Mouse (Mus musculus) adipocyte (in vitro differentiated cells): ENCODE results near the gene Gm45902.
A peak's percentile ranks its signal among the peaks of the same experiment; 100 is the strongest.

Experiments used
- DNase-seq: peaks from one replicate; pipeline ENCODE4 v3.0.0-alpha.2; 2016; ENCODE audit warnings: low spot score

Gene Gm45902

DNA sequence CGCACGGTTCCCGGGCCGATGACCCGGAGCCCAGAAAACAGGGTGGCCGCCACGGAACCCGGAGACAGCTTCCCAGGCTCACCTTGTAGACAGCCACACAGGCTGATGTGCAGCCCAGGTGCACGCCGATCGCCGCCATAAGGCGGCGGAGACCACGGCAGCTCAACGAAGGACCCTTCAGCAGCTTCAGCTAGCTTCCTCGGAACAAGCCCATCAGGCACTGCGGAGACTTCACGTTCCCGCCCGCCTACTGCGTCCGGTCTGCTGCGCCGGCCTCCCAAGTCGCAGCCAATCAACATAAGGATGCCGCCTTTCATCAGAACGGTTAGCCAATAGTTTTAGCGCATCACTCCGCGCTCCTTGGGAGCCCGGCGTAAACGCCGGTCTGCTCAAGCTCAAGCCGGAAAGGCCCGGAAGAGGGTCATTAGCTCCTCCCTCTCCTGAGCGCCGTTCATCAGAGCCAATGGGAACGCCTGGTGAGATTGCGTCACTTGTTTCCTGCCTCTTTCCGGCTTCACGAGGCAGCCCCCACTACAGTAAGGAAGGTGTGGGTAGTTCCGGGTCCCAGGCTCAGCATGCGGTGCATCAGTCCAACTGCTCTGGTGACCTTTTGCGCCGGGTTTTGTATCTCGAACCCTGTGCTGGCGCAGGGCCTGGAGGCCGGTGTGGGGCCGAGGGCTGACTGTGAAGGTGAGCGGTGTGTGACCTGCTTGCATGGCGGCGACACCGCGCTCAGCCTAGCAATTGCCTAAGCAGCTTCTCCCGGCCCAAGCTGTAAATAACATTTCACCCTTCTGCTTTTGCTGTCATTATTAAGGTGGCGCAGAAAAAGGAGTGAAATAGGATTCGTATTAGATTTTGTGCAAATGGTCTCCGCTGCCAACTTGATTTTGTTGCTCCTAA lies at the start of gene Gm45902, which contains the start of the genes Hspa14 and Cdnf:
Gm45902 (minus strand) TSS at position 239 of the 903 bp plus-strand sequence.
Hspa14 (minus strand) TSS at position 263 of the 903 bp plus-strand sequence.
Cdnf (plus strand) TSS at position 479 of the 903 bp plus-strand sequence.
- peak; percentile 98 for DNase-seq

DNA sequence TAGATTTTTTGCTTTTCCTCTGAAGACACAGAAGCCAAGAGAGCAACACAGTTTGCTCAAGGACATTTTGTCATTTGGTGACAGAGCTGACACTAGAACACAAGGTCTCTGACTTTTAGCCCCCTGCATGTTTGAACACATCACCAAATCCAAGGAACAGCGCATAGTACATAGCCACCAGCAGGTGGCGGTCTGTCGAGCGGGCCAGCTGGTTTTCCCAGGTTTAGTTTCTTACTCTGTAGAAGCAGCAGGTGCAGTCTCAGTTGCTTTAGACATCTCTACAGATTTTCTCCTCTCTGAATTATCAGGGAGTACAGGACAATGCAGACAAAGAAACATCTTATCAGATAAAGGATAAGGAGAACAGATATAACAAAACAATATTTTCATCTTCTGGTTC lies 34.0 kb upstream of the Gm45902 start:
- DNase-seq: peak; percentile 62

DNA sequence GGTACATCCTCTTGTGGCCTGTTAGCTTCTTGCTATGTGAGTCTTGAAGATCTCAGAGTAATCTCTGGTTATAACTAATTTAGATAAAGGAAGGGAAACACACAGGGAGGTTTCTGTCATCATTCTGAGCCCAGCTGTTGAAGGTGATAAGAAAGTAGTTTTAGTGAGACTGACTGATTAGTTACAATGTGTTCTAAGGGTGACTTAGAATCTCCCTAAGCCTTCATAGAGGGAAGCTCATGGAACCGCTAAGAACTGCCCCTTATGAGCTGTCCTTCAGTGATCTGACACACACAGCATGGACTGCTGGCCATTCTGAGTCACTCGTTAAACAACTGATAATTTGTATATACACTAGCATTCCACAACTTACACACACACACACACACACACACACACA lies 33.5 kb upstream of the Gm45902 start:
- no peak for DNase-seq

DNA sequence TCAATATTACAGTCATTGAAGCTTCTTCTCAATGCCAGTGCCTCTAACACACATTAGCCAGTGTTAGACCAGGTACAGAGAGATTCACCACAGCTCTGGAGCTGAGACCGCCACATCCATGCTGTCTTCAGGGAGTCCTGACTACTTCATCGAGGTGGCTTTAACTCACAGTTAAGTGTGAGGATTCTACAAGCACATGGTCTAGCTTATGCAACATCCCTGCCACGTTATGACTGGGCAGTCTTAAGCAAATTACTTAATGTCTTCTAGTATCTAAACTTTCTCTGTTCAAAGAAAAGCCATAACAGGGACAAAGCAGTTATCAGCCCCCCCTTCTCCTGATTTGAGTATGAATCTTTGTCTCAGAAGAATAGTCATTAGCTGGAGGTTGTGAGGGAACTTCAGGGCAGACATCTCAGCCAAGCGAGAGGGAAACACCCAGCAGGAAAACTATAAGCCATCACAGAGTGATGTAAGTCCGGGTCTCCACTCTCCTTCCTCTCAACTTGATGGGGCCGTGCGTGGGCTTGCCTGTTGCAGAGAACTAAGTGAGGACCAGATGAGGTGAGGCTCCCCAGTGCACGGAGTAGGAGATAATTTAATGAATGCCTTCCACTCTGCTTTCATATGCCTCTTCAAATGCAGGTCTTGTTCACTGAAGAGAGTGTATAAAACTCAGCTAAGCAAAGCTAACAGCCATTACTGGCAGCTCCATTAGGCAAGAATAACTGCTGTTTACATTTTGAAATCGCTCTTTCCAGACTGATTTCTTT lies 28.9 kb upstream of the Gm45902 start:
- DNase-seq: no peak

DNA sequence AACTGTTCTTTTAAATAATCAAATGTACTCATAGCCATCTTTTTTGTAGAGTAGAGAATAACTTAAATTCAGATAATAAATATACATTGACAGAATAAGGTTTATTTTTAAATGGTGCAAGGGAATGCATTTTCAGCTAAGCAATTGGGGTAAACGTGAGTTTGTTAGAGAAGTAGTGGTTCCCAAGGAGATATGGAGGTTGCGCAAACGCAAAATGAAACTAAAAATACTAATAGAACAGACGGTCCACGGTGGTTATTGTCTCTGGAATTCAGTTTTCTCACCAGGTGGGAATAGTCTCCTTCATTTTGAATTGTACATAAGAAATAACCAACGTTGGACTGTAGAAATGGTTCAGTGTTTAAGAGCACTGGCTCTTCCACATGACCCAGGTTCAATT lies 13.7 kb upstream of the Gm45902 start:
- DNase-seq: no peak

DNA sequence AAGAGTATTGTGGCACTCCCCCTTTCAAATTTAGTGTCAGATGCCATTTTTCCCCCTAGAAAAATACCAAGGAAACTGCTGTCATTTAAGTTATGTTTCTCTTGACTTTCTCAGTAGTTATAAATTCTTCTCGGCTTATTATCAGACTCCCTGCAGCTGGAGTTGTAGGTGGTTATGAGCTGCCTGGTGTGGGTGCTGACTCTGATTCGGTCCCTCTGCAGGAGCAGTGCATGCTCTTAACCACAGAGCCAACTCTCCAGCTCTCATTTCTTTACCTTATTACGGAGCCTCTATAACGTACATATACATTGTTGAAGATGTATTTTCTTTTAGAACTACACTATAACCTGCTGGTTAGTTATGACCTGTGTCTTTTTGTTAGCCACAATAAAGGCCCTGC lies 10.0 kb upstream of the Gm45902 start:
- no peak for DNase-seq

DNA sequence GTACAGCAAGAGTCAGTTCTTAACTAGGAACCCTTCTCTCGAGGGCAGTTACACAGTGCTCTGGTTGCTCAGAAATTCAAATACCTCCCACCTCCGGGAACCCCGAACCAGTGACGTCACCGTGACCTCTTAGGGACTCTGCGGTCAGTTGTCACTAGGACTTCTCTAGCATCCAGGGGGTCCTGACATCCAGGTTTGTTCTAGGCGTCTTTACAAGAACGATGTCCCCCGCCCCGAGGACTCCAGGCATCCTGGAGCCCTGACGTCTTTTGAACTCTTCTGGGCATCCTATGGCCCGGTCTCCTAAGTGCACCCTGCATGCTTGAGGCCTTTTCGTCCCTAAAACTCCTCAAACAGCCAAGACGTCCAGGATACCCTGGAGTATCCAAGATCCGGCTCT lies 514 bp downstream of the Gm45902 start:
- peak; percentile 38 for DNase-seq

DNA sequence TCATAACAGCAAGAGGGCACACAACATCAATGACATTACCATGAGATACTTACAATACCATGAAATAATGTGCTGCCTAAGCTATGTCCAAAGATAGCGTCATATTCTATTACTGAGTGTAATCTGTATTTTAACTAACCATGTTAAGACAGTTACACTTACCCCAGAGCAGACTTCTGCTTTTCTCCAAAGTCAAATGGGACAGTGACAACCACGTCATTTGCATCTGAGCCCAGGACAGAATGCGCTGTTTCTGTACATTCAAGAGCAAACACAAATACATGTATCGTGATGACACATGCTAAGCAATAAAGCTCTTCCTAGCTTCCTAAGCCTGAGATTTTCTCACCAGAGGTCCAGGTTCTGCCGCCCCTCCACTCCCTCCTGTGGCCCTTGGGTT lies 11.7 kb downstream of the Gm45902 start:
- no peak for DNase-seq

DNA sequence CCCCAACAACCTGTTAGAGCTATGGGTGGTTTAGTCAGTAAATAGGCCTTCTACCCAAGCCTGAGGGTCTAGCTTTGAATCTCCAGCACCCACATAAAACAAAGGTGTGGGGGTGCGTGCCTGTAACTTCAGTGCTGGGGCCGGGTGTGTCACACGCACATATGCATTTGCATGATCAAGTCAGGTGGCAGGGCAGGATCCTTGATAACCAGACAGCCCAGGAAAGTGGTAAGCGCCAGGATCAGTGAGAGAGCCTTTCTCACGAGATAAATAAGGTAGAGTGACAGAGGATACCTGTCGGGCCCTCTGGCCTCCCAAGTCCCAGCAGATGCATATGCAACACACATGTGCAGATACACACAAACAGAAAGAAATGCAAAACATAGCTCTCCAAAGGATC lies 13.0 kb downstream of the Gm45902 start:
- no peak for DNase-seq

DNA sequence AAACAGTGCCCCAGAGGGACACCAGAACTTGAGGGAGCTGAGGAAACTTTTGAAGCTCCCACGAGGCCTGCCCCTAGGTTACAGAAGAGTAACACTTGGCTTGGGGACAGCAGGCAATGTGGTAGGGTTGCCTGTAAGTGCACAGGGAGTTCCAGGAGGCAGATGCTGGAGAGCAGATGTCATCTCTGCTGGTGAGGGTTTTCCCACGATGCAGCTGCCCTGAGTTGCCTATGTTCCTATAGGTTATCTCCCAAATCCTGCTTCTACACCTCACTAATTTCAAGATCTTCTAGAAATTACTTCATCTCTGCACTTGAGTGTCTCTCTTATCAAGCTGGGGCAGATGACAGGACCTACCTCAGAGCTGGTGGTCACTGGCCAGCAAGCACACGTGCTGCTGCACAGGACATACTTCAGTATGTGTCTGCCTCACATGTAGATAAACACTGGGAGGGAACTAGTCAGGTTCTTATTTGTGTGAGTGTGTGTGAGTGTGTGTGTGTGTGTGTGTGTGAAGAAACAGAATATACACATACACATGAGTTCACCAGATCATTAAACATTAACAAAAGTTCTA lies 18.7 kb downstream of the Gm45902 start:
- DNase-seq: no peak

DNA sequence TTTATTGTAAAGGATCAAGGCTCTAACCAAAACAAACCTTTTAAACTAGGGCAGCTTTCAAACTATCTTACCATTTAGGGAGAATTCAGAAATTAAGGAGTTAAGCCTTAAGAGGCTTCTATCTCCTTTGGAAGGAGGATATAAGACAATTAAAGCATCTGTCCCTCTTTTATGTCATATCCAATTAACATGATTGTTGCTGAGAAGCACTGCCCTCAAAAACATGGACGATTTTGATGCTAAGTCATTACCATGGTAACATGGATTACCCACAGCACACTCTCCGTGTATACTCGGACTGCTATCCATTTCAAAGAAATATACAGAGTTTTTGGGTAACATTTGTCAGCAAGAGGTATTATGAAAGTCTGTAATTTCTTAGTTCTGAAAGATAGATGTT lies 22.8 kb downstream of the Gm45902 start:
- DNase-seq: no peak

DNA sequence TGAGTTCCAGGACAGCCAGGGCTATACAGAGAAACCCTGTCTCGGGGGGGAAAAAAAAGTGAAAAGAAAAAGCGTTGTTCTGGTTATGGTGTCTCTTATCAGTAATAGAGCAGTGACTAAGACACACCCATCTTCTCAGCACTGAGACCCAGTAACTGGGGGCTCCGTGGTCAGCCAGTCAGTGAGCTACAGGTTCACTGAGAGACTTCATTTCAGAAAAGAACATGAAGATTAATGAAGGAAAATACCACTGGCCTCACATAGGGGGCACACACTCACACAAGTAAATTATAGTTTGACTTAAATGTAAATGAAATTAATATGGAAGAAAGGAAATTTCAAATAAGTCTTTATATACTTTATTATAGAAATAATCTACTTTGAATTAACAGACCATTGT lies 32.4 kb downstream of the Gm45902 start:
- no peak for DNase-seq

DNA sequence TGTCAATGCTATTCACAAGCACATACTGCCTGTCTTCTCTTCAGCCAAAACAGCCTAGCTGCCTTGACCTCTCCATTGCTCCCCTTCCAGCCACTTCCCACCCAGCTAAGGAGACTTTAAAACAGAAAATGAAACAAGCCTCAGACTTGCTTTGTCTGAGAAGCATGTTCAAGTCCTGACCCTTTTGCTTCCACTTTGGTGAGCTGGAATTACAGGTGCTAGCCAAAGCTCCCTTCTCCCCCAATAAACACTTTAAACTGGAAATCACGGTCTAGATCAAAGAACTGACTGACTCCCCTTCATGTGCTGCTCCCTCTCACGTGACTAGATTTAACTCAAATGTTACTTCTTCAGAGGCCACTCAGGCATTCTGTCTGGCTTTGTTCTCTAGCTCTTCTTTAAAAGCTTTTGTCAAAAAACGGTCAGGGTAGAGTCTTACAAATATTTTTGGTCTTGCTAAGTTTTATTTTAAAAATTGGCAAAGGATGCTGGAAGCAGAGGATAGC lies 36.8 kb downstream of the Gm45902 start:
- peak; percentile 7 for DNase-seq

DNA sequence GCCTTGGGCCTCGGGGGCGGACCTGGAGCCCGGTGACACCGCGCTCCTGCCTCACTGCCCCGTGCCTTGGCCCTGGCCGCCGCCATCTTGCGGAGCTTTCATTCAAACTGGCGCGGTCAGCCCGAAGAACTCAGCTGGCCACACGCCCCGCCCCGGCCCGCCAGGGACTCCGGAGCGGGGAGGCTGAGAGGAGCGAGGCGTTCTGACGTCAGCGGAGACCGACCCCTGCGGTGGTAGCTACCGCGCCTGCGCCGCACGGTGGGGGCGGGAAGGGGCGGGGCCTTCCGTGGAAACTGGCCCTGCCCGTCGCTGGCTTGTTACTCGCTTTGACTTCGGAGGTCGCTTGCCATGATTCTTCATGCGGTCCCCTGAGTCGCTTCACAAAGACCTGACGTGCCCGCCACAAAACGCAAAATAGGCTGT lies 37.7 kb downstream of the Gm45902 start, which contains the start of gene Suv39h2:
Suv39h2 (minus strand) TSS at position 171 of the 423 bp plus-strand sequence.
- DNase-seq: peak; percentile 94

DNA sequence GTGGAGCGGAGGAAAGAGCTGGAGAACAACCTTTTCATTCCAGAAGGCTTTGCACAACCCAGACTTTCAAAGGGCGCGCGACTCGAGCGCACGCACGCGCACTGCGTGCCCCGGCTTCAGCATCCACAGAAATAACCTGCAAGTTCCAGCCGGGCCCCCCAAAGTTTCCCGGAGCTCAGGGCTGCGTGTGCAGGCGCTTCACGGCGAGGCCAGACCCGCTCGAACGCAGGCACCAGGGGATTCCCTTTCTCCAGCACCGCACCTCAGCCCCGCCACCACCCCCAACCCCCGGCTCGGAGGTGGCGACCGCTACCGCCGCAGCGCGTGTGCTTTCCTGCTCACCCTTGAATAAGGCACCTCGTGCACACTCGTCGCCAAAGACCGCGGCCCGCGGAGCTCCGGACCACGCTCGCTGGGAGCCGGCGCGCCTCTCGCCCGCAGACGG lies 38.2 kb downstream of the Gm45902 start:
- peak; percentile 45 for DNase-seq

DNA sequence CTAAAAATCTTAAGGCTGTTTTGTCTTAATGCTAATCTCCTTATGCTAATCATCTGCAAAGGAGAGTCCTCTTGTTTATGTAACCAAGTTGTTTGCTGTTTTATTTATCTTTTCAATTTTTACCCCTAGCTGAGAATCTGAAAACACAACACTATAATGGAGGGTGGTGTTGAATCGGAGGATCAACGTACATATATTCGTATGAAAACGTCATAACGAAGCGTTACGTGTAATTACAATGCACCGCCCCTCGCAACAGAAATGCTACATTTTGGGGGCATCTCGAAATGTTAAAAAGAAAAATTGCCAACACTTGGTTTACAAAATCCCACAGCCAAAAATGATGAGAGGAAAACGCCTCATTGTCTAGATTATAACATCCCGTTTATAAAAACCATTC lies 38.7 kb downstream of the Gm45902 start:
- no peak for DNase-seq

DNA sequence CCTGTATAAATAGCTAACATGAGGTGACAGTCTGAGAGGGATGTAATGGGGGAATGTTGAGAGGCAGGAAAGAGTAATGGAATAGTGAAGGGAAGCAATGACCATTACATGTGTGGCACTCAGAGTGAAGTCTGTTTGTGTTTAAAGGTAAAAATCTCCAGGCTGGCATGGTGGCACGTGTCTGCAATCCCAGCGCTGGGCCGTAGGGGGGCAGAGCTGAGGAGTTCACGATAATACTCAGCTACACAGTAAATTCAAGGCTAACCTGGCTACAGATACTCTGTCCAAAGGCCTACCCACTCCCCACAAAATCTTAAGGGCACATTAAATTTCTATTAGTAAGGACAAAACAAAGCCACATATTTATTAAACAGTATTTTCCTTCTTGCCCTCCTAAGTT lies 56.0 kb downstream of the Gm45902 start:
- no peak for DNase-seq
